Mouse (Mus musculus) heart, embryonic 14.5 days (tissue): ENCODE measurements around the gene Rere. TPM values are rescaled to one million over a fixed set of nuclear protein-coding genes. Genes with fewer than 3 reads are reported as not detected.

Experiments
- ATAC-seq: fragments of 200-750 bp; cut with Nextera tagmentation; 2 replicates; pipeline ENCODE4 v1.8.0; 2017; ENCODE audit warnings: low read depth, moderate TSS enrichment; ENCODE audit not compliant: insufficient number of reproducible peaks, insufficient read depth, low FRiP score
- H3K27ac ChIP-seq, 2 experiments: fragments of 200-500 bp in 1 of 2; fragments of 300-500 bp in 1 of 2; sonication (generic) in 1 of 2; replicated peaks in 1 of 2; 2 replicates each; pipeline ENCODE4 v1.5.1; 2012 to 2014; ENCODE audit warnings: low read depth in 2 of 2, low read length in 2 of 2, control low read depth in 1 of 2, mild to moderate bottlenecking in 1 of 2, mixed read lengths in 1 of 2; ENCODE audit not compliant: control insufficient read depth in 1 of 2, insufficient read depth in 1 of 2
- H3K27me3 ChIP-seq: fragments of 300-500 bp; sonication (generic); 2 replicates; pipeline ENCODE4 v1.6.1; 2014; ENCODE audit warnings: mild to moderate bottlenecking, low read length, control low read depth; ENCODE audit not compliant: control insufficient read depth, insufficient read depth
- H3K36me3 ChIP-seq: fragments of 300-500 bp; sonication (generic); 2 replicates; pipeline ENCODE4 v1.6.1; 2014; ENCODE audit warnings: mild to moderate bottlenecking, control low read depth, low read length, mixed read lengths; ENCODE audit not compliant: control insufficient read depth, insufficient read depth
- H3K4me1 ChIP-seq, 2 experiments: fragments of 200-500 bp in 1 of 2; fragments of 300-500 bp in 1 of 2; sonication (generic) in 1 of 2; 2 replicates each; pipeline ENCODE4 v1.6.1; 2012 to 2014; ENCODE audit warnings: low read length in 2 of 2, control low read depth in 1 of 2, mixed read lengths in 1 of 2; ENCODE audit not compliant: control insufficient read depth in 2 of 2, insufficient read depth in 2 of 2
- H3K4me2 ChIP-seq: fragments of 300-500 bp; sonication (generic); 2 replicates; pipeline ENCODE4 v1.6.1; 2014; ENCODE audit warnings: mild to moderate bottlenecking, low read length
- H3K4me3 ChIP-seq, 2 experiments: fragments of 200-500 bp in 1 of 2; fragments of 300-500 bp in 1 of 2; sonication (generic) in 1 of 2; 2 replicates each; pipeline ENCODE4 v1.5.1; 2012 to 2014; ENCODE audit warnings: low read length in 2 of 2, mild to moderate bottlenecking in 2 of 2, control low read depth in 1 of 2, low read depth in 1 of 2, moderate library complexity in 1 of 2; ENCODE audit not compliant: control insufficient read depth in 1 of 2, insufficient read depth in 1 of 2
- H3K9ac ChIP-seq: fragments of 300-500 bp; sonication (generic); 2 replicates; pipeline ENCODE4 v1.6.1; 2014; ENCODE audit warnings: mild to moderate bottlenecking, low read length
- H3K9me3 ChIP-seq: fragments of 300-500 bp; sonication (generic); 2 replicates; pipeline ENCODE4 v1.6.1; 2016; ENCODE audit warnings: low read length, control low read depth; ENCODE audit not compliant: control insufficient read depth
- WGBS: fragments of 180-500 bp; shearing (Covaris S2); extraction: QIAGEN DNeasy Blood & Tissue Kit; methylation state at CpG from one replicate; pipeline ENCODE4 v1.1.7; 2014; 5-methylcytosine and 5-hydroxymethylcytosine counted together
- polyA plus RNA-seq: library from polyadenylated mRNA; unstranded; fragments of >200 nt; fragmentation: Nextera tagmentation; extraction: Ambion mirVana; gene quantifications from 2 replicates; pipeline ENCODE4 v1.2.1, GENCODE M21; 2014

Rere gene
- polyA plus RNA-seq, 1 experiment from 2014 or later = 28.5 TPM

DNA sequence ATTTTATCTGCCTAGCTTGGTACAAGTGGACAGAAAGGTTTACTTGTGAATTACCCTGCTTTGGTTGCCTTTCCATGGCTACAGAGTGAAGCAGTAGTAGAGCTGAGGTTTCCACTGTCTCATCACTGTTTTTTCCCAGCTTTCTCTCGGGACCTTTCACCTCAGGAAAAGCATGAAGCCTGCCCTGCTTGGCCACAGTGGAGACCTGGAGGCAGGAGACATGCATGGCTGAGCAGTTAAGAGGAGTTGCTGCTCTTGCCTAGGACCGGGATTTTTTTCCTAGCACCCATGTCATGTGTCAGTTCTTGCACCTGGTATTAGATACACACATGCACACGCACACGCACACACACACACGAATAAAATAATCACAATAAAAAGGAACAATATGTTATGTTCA lies 247.4 kb downstream of the Rere start:
- no peak overlapping the region for H3K9ac ChIP-seq
- H3K27ac ChIP-seq = no peak overlapping the region
- 89% methylated on average over 5 of the region's 5 CpGs for WGBS
- no peak overlapping the region for H3K4me2 ChIP-seq
- H3K4me1 ChIP-seq = no peaks in the 10 kb centered on the region
- H3K36me3 ChIP-seq = peaks cover 17% of the 10 kb centered on the region
- no peaks in the 10 kb centered on the region for H3K27me3 ChIP-seq
- ATAC-seq = no peak
- no peak overlapping the region for H3K4me3 ChIP-seq
- H3K9me3 ChIP-seq = no peaks in the 10 kb centered on the region

DNA sequence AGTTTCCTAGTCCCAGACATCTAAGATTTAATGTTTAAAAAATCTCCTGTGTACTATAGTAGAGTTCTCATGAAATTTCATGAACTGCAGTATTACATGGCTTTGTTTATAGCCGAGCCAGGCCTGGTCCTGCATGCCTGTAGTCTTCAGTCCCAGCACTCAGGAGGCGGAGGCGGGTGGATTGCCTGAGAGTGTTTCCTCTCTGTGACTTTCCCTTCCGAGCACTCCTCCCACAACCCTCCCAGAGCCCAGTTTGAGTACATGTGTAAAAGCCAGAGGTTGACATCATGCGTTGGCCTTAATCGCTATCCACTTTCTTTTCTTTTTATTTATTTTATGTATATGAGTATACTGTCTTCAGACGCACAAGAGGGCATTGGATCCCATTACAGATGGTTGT lies 250.4 kb downstream of the Rere start:
- H3K27me3 ChIP-seq = no peaks in the 10 kb centered on the region
- no peak overlapping the region for H3K9ac ChIP-seq
- no peaks in the 10 kb centered on the region for H3K4me1 ChIP-seq
- no peak overlapping the region for H3K4me2 ChIP-seq
- no peak overlapping the region for H3K4me3 ChIP-seq
- H3K27ac ChIP-seq = no peak overlapping the region
- ATAC-seq = no peak
- 80% methylated on average over 7 of the region's 7 CpGs for WGBS
- peaks cover 27% of the 10 kb centered on the region for H3K36me3 ChIP-seq
- H3K9me3 ChIP-seq = no peaks in the 10 kb centered on the region

DNA sequence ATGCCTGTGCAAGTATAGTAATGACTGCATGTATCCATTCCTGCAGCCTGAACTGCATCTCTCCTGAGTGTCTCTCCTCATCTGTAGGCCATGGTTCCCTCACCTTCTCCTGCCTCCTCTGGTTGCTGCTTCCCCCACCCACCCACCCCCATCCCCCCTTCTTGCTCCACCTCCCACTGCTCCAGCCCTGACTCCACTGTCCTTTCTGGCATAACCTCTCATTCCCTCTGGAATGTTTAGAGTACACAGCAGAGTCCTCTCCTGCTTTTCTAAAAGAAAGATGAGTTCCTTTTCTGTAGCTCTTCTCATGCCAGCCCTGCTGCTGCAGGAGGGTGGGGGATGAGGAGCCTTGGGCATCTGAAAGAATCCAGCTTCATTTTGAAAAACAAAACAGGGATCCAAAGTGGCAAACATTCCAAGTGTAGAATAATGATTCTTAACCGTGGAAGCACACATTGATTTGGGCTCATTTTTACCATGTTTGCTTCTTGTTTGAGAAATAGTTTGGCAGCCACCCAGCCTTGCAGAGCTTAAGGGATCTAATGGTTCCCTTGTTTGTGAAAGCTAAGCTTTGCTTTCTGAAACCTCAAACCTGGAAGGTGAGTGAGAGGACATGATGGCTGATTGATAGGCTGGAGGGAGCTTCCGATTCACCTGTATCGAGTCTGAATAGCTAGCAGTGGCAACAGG lies 255.5 kb downstream of the Rere start:
- 90% methylated on average over 3 of the region's 3 CpGs for whole genome bisulfite sequencing
- H3K9me3 ChIP-seq = no peaks in the 10 kb centered on the region
- no peaks in the 10 kb centered on the region for H3K4me1 ChIP-seq
- no peaks in the 10 kb centered on the region for H3K27me3 ChIP-seq
- no peak overlapping the region for H3K27ac ChIP-seq
- ATAC-seq = no peak
- no peak overlapping the region for H3K4me3 ChIP-seq
- H3K36me3 ChIP-seq = peaks cover 29% of the 10 kb centered on the region
- no peak overlapping the region for H3K9ac ChIP-seq
- H3K4me2 ChIP-seq = no peak overlapping the region

DNA sequence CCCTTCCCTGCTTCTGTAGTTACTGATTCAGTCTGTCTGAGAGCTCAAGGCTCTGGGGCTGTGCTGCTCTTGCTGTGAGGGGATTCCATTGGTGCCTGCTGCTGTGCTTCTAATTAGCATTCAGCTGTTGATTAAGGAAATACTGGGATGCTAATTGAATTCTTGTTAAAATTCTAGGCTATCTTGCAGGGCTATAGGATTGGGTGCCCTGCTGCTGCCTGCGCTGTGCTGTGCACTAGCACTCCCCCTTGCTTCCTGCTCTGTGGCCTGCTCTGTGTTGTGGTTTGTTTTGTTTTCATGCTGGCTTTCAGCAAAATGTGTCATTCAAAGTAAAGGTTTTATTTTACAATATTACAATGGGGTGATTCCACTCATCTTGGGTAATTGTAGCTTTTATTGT lies 258.4 kb downstream of the Rere start:
- peaks cover 22% of the 10 kb centered on the region for H3K36me3 ChIP-seq
- no peak overlapping the region for H3K27ac ChIP-seq
- H3K9ac ChIP-seq = no peak overlapping the region
- H3K4me3 ChIP-seq = no peak overlapping the region
- no peak overlapping the region for H3K4me2 ChIP-seq
- WGBS = 87% methylated on average over 1 of the region's 1 CpGs
- no peak for ATAC-seq
- H3K9me3 ChIP-seq = no peaks in the 10 kb centered on the region
- no peaks in the 10 kb centered on the region for H3K27me3 ChIP-seq
- H3K4me1 ChIP-seq = peaks cover 0 to 2% of the 10 kb centered on the region in 2 experiments; a peak in 3 of 4 replicates

DNA sequence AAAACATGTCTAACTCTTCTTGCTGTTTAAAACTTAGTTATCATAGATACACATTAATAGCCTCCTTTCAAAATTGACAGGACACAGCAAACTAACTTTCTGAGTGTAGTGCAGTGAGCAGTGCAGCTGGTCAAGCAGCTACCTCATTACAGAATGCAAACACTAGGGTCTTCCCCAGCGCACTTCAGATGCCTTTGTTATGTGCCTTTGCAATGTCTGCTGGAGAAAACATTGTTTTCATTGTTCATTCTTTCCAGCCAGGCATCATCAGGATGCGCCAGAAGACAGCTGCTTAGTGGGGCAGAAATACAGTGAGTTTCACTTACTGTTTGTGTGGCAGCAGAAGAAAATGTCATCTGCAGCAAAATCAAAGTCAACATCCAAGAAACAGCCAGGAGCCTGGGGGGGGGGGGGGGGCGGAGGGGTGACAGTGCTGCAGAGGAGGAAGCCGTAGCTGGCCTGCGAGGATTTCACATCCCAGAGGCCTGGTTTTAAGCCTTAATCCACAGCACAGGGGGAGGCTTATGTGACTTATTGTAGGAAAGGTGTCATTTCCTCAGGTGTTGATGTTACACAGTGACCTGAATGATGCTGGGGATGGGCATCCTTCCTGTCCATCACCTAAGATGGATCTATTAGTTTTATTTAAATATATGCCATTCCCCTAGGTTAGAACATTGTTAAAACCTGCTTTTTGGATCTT lies 259.1 kb downstream of the Rere start:
- 68% methylated on average over 5 of the region's 5 CpGs for WGBS
- no peak for ATAC-seq
- no peak overlapping the region for H3K4me3 ChIP-seq

DNA sequence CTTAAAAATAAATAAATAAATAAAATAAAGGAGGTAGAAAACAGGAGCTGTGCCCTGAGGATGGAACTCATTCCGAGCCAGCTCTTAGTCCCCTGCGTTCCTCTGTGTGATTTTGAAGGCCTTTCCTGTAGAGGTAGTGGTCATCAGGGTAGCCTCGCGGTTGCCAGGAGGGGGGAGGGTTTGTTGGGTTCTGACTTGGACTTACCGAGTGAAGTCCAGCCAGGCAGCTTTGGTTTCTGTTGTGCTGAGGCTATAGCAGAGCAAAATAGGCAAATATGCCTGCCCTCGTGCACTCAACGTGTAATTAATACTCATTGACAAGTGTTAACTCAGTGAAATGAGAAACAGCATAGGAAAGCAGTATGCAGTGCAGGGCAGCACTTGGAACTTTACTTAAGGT lies 262.8 kb downstream of the Rere start:
- Histone ChIP-seq H3K4me2 (no peak overlapping the region), H3K9me3 (no peaks in the 10 kb centered on the region), H3K4me1 (peaks cover 0 to 3% of the 10 kb centered on the region in 2 experiments; a peak in 3 of 4 replicates), H3K27me3 (no peaks in the 10 kb centered on the region), H3K4me3 (no peak overlapping the region), H3K36me3 (peaks cover 6% of the 10 kb centered on the region; the same call in 1 of the 2 replicates), H3K9ac (no peak overlapping the region), H3K27ac (no peak overlapping the region)
- no peak for ATAC-seq
- WGBS = 88% methylated on average over 7 of the region's 7 CpGs

More for the DNA sequence above, 259.1 kb downstream of the Rere start:
- Histone ChIP-seq H3K9ac (no peak overlapping the region), H3K36me3 (0 out of 2 replicates have a peak, but pooled peaks cover 18% of the 10 kb centered on the region), H3K9me3 (no peaks in the 10 kb centered on the region), H3K27ac (no peak overlapping the region), H3K4me2 (no peak overlapping the region), H3K27me3 (no peaks in the 10 kb centered on the region), H3K4me1 (peaks cover 0 to 3% of the 10 kb centered on the region in 2 experiments; a peak in 3 of 4 replicates)

DNA sequence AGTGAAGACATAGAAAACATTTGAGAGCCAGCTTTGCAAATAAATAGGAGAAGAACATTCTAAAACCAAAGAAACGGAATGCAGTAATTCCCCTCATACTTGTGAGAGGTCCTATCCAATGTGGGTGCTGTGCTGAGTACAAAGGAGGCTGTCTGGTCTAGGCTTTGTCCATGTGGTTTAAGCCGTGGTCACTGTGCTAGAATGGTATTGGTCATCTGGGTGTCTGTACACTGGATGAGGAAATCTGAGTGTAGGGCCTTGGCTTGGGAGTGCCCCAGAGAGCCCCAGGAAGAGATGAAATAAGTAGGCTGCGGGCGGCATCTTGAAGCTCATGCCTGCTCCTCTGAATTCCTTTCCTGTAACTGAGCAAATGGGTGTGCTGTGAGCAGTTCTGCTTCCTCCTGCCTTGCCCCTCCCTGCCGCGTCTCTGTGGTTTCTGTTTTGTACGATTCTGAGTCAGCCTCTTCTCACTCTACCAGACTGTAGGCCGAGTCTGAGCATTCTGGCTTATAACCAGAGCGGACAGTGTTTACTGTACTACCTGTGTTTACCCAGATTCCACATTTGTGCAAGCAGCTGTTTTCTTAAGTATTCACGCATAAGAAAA lies 263.3 kb downstream of the Rere start:
- no peaks in the 10 kb centered on the region for H3K9me3 ChIP-seq
- H3K36me3 ChIP-seq = peaks cover 6% of the 10 kb centered on the region; the same call in 1 of the 2 replicates
- H3K27ac ChIP-seq = no peak overlapping the region
- no peak overlapping the region for H3K4me2 ChIP-seq
- H3K27me3 ChIP-seq = no peaks in the 10 kb centered on the region
- H3K9ac ChIP-seq = no peak overlapping the region
- WGBS = 68% methylated on average over 10 of the region's 10 CpGs
- peaks cover under 1 to 5% of the 10 kb centered on the region in 2 experiments; a peak in 3 of 4 replicates for H3K4me1 ChIP-seq
- no peak overlapping the region for H3K4me3 ChIP-seq
- ATAC-seq = no peak
